Mouse (Mus musculus) midbrain, embryonic 16.5 days (tissue): ENCODE measurements at regions not wholly inside any gene's neighbourhood (a gene's known extent, or its start where the extent isn't known, plus 50 kb on each side); places are given as distances from the start of the nearest gene placed in this dataset.

Source experiments
- ATAC-seq: fragments of 200-750 bp; cut with Nextera tagmentation; 2 replicates; pipeline ENCODE4 v1.8.0; 2017; ENCODE audit warnings: moderate TSS enrichment
- H3K27ac ChIP-seq: fragments of 300-500 bp; sonication (generic); 2 replicates; pipeline ENCODE4 v1.5.1; 2014; ENCODE audit warnings: mild to moderate bottlenecking, low read length, mixed read lengths
- H3K27me3 ChIP-seq: fragments of 300-500 bp; sonication (generic); 2 replicates; pipeline ENCODE4 v1.6.1; 2014; ENCODE audit warnings: low read depth, low read length, mixed read lengths; ENCODE audit not compliant: control insufficient read depth, insufficient read depth
- H3K36me3 ChIP-seq: fragments of 300-500 bp; sonication (generic); 2 replicates; pipeline ENCODE4 v1.6.1; 2014; ENCODE audit warnings: mild to moderate bottlenecking, low read length, moderate library complexity, mixed read lengths; ENCODE audit not compliant: control insufficient read depth, insufficient read depth
- H3K4me1 ChIP-seq: fragments of 300-500 bp; sonication (generic); 2 replicates; pipeline ENCODE4 v1.6.1; 2014; ENCODE audit warnings: mild to moderate bottlenecking, low read length, mixed read lengths; ENCODE audit not compliant: control insufficient read depth, insufficient read depth
- H3K4me2 ChIP-seq: fragments of 300-500 bp; sonication (generic); 2 replicates; pipeline ENCODE4 v1.6.1; 2014; ENCODE audit warnings: mild to moderate bottlenecking, low read length, mixed read lengths
- H3K4me3 ChIP-seq: fragments of 300-500 bp; sonication (generic); 2 replicates; pipeline ENCODE4 v1.5.1; 2014; ENCODE audit warnings: low read depth, mild to moderate bottlenecking, low read length, moderate library complexity, mixed read lengths
- H3K9ac ChIP-seq: fragments of 300-500 bp; sonication (generic); 2 replicates; pipeline ENCODE4 v1.6.1; 2014; ENCODE audit warnings: low read depth, low read length, mixed read lengths
- H3K9me3 ChIP-seq: fragments of 300-500 bp; sonication (generic); replicated peaks from 2 replicates; pipeline ENCODE4 v1.6.1; 2014; ENCODE audit warnings: mild to moderate bottlenecking, low read length, mixed read lengths; ENCODE audit not compliant: control insufficient read depth, poor library complexity, severe bottlenecking
- WGBS: fragments of 180-500 bp; shearing (Covaris S2); extraction: QIAGEN DNeasy Blood & Tissue Kit; methylation state at CpG from one replicate; pipeline ENCODE4 v1.1.7; 2014; 5-methylcytosine and 5-hydroxymethylcytosine counted together

- H3K9me3 ChIP-seq, result no peaks in the 10 kb centered on the region
- H3K4me1 ChIP-seq, result peaks cover 30% of the 10 kb centered on the region
- no peaks in the 10 kb centered on the region for H3K27me3 ChIP-seq
- no peak overlapping the region for H3K9ac ChIP-seq
- no peaks in the 10 kb centered on the region for H3K36me3 ChIP-seq
- 85% methylated on average over 8 of the region's 8 CpGs for whole genome bisulfite sequencing
- H3K4me2 ChIP-seq, result no peak overlapping the region
- no peak for ATAC-seq
- no peak overlapping the region for H3K4me3 ChIP-seq
- no peak overlapping the region for H3K27ac ChIP-seq
Observed at GRCm38 (mm10) chr11:114215256-114215655, 148.4 kb upstream of the Sdk2 start.

DNA sequence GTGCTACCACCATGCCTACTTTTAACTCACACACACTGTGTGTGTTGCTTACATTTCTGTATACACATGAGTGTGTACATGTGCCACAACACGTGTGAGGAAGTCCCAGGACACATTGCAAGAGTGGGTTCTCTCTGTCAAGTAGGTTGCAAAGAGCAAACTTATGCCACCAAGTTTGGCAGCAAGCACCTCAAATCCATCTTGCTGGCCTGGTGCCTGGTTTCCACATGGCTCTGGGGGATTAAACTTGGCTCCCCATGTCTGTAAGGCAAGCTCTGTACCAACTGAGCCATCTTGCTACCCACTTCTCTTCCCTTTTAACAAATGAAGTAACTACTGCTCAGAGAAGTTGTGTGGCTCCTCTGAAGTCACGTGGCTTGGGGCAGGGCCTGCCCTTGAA is 145.3 kb upstream of the Sdk2 start:
- Histone ChIP-seq H3K9ac (no peak overlapping the region), H3K27ac (no peak overlapping the region), H3K36me3 (no peaks in the 10 kb centered on the region), H3K9me3 (no peaks in the 10 kb centered on the region), H3K4me1 (peaks cover 8% of the 10 kb centered on the region), H3K27me3 (no peaks in the 10 kb centered on the region), H3K4me2 (no peak overlapping the region), H3K4me3 (no peak overlapping the region)
- WGBS, result 67% methylated on average over 2 of the region's 2 CpGs
- ATAC-seq, result no peak

GRCm38 (mm10) chr11:114205192-114205591 is 138.3 kb upstream of the Sdk2 start:
- Histone ChIP-seq H3K9me3 (no peaks in the 10 kb centered on the region), H3K27me3 (no peaks in the 10 kb centered on the region), H3K9ac (no peak overlapping the region), H3K4me2 (no peak overlapping the region), H3K36me3 (no peaks in the 10 kb centered on the region), H3K27ac (no peak overlapping the region), H3K4me3 (no peak overlapping the region), H3K4me1 (no peaks in the 10 kb centered on the region)
- 42% methylated on average over 2 of the region's 2 CpGs for WGBS
- ATAC-seq, result no peak

DNA sequence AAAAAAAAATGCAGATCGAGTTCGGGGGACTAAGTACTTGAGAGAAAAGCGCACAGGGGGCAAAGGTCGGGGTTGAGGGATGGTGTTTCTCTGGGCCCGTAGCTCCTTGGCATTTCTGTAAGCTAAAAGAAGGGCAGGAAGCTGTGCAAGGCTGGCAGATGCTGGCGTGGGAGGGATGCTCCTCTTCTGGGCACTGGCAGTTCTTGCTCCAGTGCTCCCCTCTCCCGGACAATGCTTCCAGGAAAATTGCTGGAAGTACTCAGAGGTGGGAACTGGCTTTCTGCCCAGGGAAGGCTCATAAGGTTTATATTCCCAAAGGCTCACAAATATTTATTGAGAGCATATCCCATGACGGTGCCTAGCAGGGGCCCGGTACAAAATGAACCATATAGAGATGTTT is 136.6 kb upstream of the Sdk2 start:
- Histone ChIP-seq H3K4me3 (no peak overlapping the region), H3K9me3 (no peaks in the 10 kb centered on the region), H3K4me2 (no peak overlapping the region), H3K27ac (no peak overlapping the region), H3K27me3 (no peaks in the 10 kb centered on the region), H3K4me1 (peaks cover 4% of the 10 kb centered on the region), H3K9ac (no peak overlapping the region), H3K36me3 (no peaks in the 10 kb centered on the region)
- no peak for ATAC-seq
- WGBS, result 67% methylated on average over 9 of the region's 9 CpGs

DNA sequence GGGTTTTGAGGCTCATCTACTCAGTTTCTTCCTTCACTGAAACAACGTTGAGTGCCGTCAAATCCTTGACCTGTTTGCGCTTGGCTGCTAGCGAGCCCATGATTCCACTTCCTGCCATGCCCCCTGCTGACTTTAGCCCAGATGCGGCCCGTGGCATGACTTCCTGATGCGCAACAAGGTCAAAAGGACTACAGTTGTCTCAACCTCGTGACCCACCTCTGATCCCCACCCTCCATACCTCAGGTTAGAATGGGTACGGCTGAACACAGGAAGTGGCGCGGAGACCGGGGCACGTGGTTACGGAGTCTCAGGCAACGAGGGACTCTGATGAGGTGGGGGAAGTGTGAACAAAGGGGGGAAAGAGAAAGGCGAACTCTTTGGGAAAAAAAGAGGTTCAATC is 135.6 kb upstream of the Sdk2 start:
- WGBS, result 75% methylated on average over 16 of the region's 16 CpGs
- Histone ChIP-seq H3K4me1 (peaks cover 6% of the 10 kb centered on the region), H3K9ac (no peak overlapping the region), H3K4me2 (no peak overlapping the region), H3K27me3 (0 out of 2 replicates have a peak, but pooled peaks cover 2% of the 10 kb centered on the region), H3K27ac (no peak overlapping the region), H3K4me3 (no peak overlapping the region), H3K36me3 (no peaks in the 10 kb centered on the region), H3K9me3 (no peaks in the 10 kb centered on the region)
- ATAC-seq, result no peak

DNA sequence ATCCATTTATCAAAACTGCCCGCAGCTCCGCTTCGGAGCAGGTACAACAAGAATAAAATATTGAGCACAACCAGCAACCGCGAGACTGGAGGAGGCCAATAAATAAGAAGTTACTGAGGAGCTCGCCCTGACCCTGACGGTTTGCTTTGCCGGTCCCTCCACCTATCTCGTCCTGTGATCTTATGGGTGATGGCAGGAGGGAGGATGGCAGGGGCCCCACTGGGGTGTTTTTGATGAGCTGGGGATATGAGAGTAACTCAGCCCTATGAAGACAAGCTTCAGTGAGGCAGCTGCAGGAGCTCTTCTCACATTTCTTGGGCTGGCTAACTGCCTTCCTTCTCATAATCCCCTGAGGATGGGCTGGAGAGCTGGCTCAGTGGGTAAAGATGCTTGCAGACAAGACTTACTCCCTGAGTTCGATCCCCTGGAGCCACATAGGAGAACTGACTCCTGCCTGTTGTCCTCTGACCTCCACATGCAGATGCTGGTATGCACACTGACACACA is 132.3 kb upstream of the Sdk2 start:
- peak overlapping the region; percentile 20; the same call in 1 of the 2 replicates for H3K27ac ChIP-seq
- no peaks in the 10 kb centered on the region for H3K9me3 ChIP-seq
- no peak overlapping the region for H3K9ac ChIP-seq
- H3K4me3 ChIP-seq, result no peak overlapping the region
- no peak for ATAC-seq
- H3K4me1 ChIP-seq, result peaks cover 10% of the 10 kb centered on the region
- H3K36me3 ChIP-seq, result no peaks in the 10 kb centered on the region
- WGBS, result 77% methylated on average over 10 of the region's 10 CpGs
- H3K4me2 ChIP-seq, result no peak overlapping the region
- 0 out of 2 replicates have a peak, but pooled peaks cover 2% of the 10 kb centered on the region for H3K27me3 ChIP-seq

GRCm38 (mm10) chr11:114198317-114199032 is 131.6 kb upstream of the Sdk2 start:
- WGBS, result 59% methylated on average over 15 of the region's 15 CpGs
- Histone ChIP-seq H3K9me3 (no peaks in the 10 kb centered on the region), H3K4me1 (peaks cover 10% of the 10 kb centered on the region), H3K27me3 (0 out of 2 replicates have a peak, but pooled peaks cover 2% of the 10 kb centered on the region), H3K4me2 (no peak overlapping the region), H3K36me3 (no peaks in the 10 kb centered on the region), H3K9ac (no peak overlapping the region), H3K27ac (no peak overlapping the region; the same call in 1 of the 2 replicates), H3K4me3 (no peak overlapping the region)
- no peak for ATAC-seq

DNA sequence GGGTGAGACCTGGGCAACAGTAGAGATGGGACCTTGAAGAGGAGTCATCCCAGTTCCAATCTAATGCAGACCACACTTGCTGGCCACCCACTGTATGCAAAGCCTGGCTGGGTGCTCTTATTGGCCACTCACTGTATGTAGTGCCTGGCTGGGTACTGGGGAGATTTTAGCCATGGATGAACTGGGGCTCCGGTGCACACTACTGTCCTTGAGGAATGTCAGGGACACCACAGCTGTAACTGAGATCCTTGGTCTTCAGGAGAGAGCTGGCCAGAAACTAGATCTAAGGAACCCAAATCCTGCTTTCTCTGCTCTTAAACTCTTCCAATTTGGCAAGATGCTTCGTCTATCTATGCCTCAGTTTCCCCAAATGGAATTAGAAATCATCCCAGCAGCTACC is 128.4 kb upstream of the Sdk2 start:
- Histone ChIP-seq H3K4me3 (no peak overlapping the region), H3K27me3 (0 out of 2 replicates have a peak, but pooled peaks cover 2% of the 10 kb centered on the region), H3K9ac (no peak overlapping the region), H3K9me3 (no peaks in the 10 kb centered on the region), H3K36me3 (no peaks in the 10 kb centered on the region), H3K27ac (no peak overlapping the region), H3K4me2 (no peak overlapping the region), H3K4me1 (peaks cover 14% of the 10 kb centered on the region)
- no peak for ATAC-seq
- 93% methylated on average over 2 of the region's 2 CpGs for WGBS

GRCm38 (mm10) chr11:114194055-114194706 is 127.3 kb upstream of the Sdk2 start:
- Histone ChIP-seq H3K9me3 (no peaks in the 10 kb centered on the region), H3K4me1 (peaks cover 14% of the 10 kb centered on the region), H3K27ac (no peak overlapping the region), H3K27me3 (0 out of 2 replicates have a peak, but pooled peaks cover 2% of the 10 kb centered on the region), H3K4me2 (no peak overlapping the region), H3K9ac (no peak overlapping the region), H3K36me3 (no peaks in the 10 kb centered on the region), H3K4me3 (no peak overlapping the region)
- no peak for ATAC-seq
- 48% methylated on average over 16 of the region's 16 CpGs for WGBS
